Mouse (Mus musculus): Measurements from ENCODE around the gene Hnrnpf. TPM values are rescaled to one million over a fixed set of nuclear protein-coding genes. Genes with fewer than 3 reads are reported as not detected.

Gene Hnrnpf
- total RNA-seq, 2 experiments from 2014 or later: 691 to 1,315 TPM

- no peak for ATAC-seq (replicated peaks; ENCODE audit: poor library complexity, severe bottlenecking)
These were observed 63.1 kb downstream of the Hnrnpf start for GRCm38 (mm10) chr6:117963201-117963600.

- ATAC-seq (replicated peaks; ENCODE audit: poor library complexity, severe bottlenecking): peak; percentile 59
These were observed 66.6 kb downstream of the Hnrnpf start for GRCm38 (mm10) chr6:117966729-117967128.

Other genes with a start within 250 kb of the Hnrnpf start
- 24.8 and 34.6 TPM in 2 replicates for gene Zfp637, start 59.1 kb upstream of the Hnrnpf start, total RNA-seq (2014; fragmentation: Nextera tagmentation)
- gene Zfp637, start 59.1 kb upstream of the Hnrnpf start, total RNA-seq (2017): 21.2 and 25.3 TPM in 2 replicates
- gene Zfp239, start 38.2 kb upstream of the Hnrnpf start, total RNA-seq (2014; fragmentation: Nextera tagmentation): 5.5 and 9.7 TPM in 2 replicates
- 5.6 and 11.0 TPM in 2 replicates for gene Zfp239, start 38.2 kb upstream of the Hnrnpf start, total RNA-seq (2017)
- not detected in 2 replicates for gene Fxyd4, start 37.4 kb downstream of the Hnrnpf start, total RNA-seq (2014; fragmentation: Nextera tagmentation)
- not detected in 2 replicates for gene Fxyd4, start 37.4 kb downstream of the Hnrnpf start, total RNA-seq (2017)
- gene Rasgef1a, start 111.1 kb downstream of the Hnrnpf start, total RNA-seq (2014; fragmentation: Nextera tagmentation): not detected in 2 replicates
- gene Rasgef1a, start 111.1 kb downstream of the Hnrnpf start, total RNA-seq (2017): not detected in 2 replicates
- gene Csgalnact2, start 238.8 kb downstream of the Hnrnpf start, total RNA-seq (2014; fragmentation: Nextera tagmentation): 117 and 137 TPM in 2 replicates
- gene Csgalnact2, start 238.8 kb downstream of the Hnrnpf start, total RNA-seq (2017): 228 and 243 TPM in 2 replicates